Mouse (Mus musculus) lung, postnatal 0 days (tissue): ENCODE data around the gene Lhfp. TPM values are rescaled to one million over a fixed set of nuclear protein-coding genes. Genes with fewer than 3 reads are reported as not detected.

ENCODE experiments used
- ATAC-seq: fragments of 200-750 bp; cut with Nextera tagmentation; 2 replicates; pipeline ENCODE4 v1.8.0; 2017; ENCODE audit warnings: moderate library complexity
- DNase-seq: peaks from one replicate; pipeline ENCODE4 v3.0.0-alpha.2; 2016; ENCODE audit warnings: low spot score
- H3K27ac ChIP-seq: fragments of 300-500 bp; sonication (generic); 2 replicates; pipeline ENCODE4 v1.5.1; 2014; ENCODE audit warnings: antibody characterized with exemption, mild to moderate bottlenecking, low read length, mixed read lengths
- H3K27me3 ChIP-seq: fragments of 300-500 bp; sonication (generic); replicated peaks from 2 replicates; pipeline ENCODE4 v1.6.1; 2014; ENCODE audit warnings: low read length, mixed read lengths; ENCODE audit not compliant: insufficient read depth
- H3K36me3 ChIP-seq: fragments of 300-500 bp; sonication (generic); 2 replicates; pipeline ENCODE4 v1.6.1; 2014; ENCODE audit warnings: low read length, mixed read lengths; ENCODE audit not compliant: insufficient read depth
- H3K4me1 ChIP-seq: fragments of 300-500 bp; sonication (generic); 2 replicates; pipeline ENCODE4 v1.6.1; 2014; ENCODE audit warnings: antibody characterized with exemption, low read depth, low read length, mixed read lengths; ENCODE audit not compliant: insufficient read depth
- H3K4me2 ChIP-seq: fragments of 300-500 bp; sonication (generic); replicated peaks from 2 replicates; pipeline ENCODE4 v1.6.1; 2014; ENCODE audit warnings: low read depth, mild to moderate bottlenecking, low read length, moderate library complexity, mixed read lengths
- H3K4me3 ChIP-seq: fragments of 300-500 bp; sonication (generic); 2 replicates; pipeline ENCODE4 v1.5.1; 2014; ENCODE audit warnings: low read depth, low read length
- H3K9ac ChIP-seq: fragments of 300-500 bp; sonication (generic); replicated peaks from 2 replicates; pipeline ENCODE4 v1.6.1; 2014; ENCODE audit warnings: low read depth, mild to moderate bottlenecking
- H3K9me3 ChIP-seq: fragments of 300-500 bp; sonication (generic); 2 replicates; pipeline ENCODE4 v1.6.1; 2016; ENCODE audit warnings: low read length, mixed read lengths
- CTCF ChIP-seq: IDR thresholded peaks from 2 replicates; pipeline ENCODE4 v1.5.1; 2016; ENCODE audit warnings: antibody characterized with exemption, mild to moderate bottlenecking
- EP300 ChIP-seq: IDR thresholded peaks from 2 replicates; pipeline ENCODE4 v1.6.1; 2016; ENCODE audit warnings: antibody characterized with exemption, mild to moderate bottlenecking, control low read depth
- WGBS: fragments of 180-500 bp; shearing (Covaris S2); extraction: QIAGEN DNeasy Blood & Tissue Kit; methylation state at CpG from one replicate; pipeline ENCODE4 v1.1.7; 2014; 5-methylcytosine and 5-hydroxymethylcytosine counted together
- polyA plus RNA-seq: library from polyadenylated mRNA; unstranded; fragments of >200 nt; fragmentation: Nextera tagmentation; extraction: Ambion mirVana; gene quantifications from 2 replicates; pipeline ENCODE4 v1.2.1, GENCODE M21; 2015

Lhfp gene
- polyA plus RNA-seq, 1 experiment from 2014 or later, result 178 TPM

DNA sequence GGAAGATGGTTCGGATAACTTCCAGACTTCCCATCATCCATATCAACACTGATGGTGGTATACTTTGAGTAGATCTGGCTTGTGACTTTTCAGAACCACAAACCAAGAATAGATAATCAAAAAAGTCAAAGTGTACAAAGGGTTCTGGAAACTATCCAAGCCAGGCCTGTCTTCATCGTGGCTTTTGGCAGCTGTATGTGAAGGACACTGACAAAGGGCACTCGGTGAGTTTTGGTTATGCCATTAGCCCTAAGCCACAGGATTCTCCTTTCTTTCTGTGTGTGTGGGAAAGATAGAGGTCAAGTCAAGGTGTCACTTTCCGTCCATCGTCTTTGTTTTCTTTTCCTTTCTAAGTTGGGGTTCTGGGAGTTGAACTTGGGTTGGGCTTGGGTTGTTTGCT is 42.4 kb downstream of the Lhfp start:
- no peak for DNase-seq
- no peak overlapping the region for H3K9ac ChIP-seq
- no peaks in the 10 kb centered on the region for H3K36me3 ChIP-seq
- H3K27me3 ChIP-seq, result no peaks in the 10 kb centered on the region
- no peak for ATAC-seq
- H3K27ac ChIP-seq, result no peak overlapping the region
- H3K9me3 ChIP-seq, result no peaks in the 10 kb centered on the region
- no peak overlapping the region for H3K4me3 ChIP-seq
- TF ChIP-seq EP300 (no peak), CTCF (no peak)
- WGBS, result 72% methylated on average over 5 of the region's 5 CpGs
- no peak overlapping the region for H3K4me2 ChIP-seq
- H3K4me1 ChIP-seq, result no peaks in the 10 kb centered on the region

DNA sequence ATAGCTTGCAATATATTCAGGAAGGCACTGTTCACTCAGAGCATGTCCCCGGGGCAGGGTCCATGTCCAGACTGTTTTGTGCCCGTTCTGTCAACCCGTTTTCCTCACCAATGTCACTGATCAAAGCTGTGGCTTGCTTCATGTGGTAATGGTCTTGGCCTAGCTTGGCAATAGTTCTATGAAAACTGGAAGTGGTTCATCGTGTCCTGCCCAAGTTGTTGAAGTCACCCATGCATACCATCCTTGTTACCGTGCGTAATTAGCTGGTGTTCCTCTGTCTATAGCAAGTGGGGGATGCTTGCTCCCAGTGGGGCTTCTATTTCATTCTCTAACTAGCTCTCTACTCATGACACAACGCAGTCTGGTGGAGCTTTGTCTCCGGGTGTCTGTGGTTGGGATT is 43.5 kb downstream of the Lhfp start:
- Histone ChIP-seq H3K4me3 (no peak overlapping the region), H3K27ac (no peak overlapping the region), H3K4me2 (no peak overlapping the region), H3K36me3 (no peaks in the 10 kb centered on the region), H3K4me1 (no peaks in the 10 kb centered on the region), H3K27me3 (no peaks in the 10 kb centered on the region), H3K9ac (no peak overlapping the region), H3K9me3 (no peaks in the 10 kb centered on the region)
- TF ChIP-seq EP300 (no peak), CTCF (no peak)
- 92% methylated on average over 8 of the region's 8 CpGs for WGBS
- ATAC-seq (no peak), DNase-seq (no peak)

DNA sequence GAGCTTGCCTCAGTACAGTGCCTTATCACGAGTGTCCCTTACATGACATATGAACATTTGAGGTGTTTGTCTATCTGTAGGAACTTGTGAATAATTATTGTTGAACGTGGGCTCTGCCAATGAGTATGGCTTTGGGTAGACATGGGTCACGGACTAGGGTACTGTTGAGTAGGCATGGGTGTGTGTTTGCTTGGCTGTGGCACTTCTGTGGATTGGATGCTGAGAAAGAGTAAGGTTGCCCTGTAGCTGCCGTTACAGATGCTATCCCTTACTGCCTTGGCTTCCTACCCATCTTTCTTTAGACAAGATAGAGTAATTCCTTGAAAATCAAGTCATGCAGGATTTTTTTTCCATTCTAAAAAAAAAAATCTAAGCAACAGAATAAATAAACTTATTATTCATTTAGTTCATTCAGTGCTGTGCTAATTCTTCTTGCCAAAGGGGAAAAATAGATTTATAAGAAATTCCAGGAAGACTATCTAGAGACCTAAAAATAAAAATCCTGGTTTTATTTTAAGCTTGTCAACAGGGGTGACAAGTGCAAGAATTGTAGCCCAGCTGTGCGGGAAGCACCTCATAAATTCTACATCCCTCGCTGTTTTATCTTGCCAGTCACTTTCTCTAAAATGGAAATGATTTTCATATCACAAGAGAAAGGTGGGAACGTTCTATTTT is 45.3 kb downstream of the Lhfp start:
- Histone ChIP-seq H3K4me2 (no peak overlapping the region), H3K27ac (no peak overlapping the region), H3K4me1 (no peaks in the 10 kb centered on the region), H3K9me3 (no peaks in the 10 kb centered on the region), H3K9ac (no peak overlapping the region), H3K36me3 (no peaks in the 10 kb centered on the region), H3K27me3 (no peaks in the 10 kb centered on the region), H3K4me3 (no peak overlapping the region)
- 59% methylated on average over 7 of the region's 7 CpGs for WGBS
- ATAC-seq (no peak; the same call in 1 of the 2 replicates), DNase-seq (peak; percentile 65)
- TF ChIP-seq EP300 (no peak), CTCF (no peak)

DNA sequence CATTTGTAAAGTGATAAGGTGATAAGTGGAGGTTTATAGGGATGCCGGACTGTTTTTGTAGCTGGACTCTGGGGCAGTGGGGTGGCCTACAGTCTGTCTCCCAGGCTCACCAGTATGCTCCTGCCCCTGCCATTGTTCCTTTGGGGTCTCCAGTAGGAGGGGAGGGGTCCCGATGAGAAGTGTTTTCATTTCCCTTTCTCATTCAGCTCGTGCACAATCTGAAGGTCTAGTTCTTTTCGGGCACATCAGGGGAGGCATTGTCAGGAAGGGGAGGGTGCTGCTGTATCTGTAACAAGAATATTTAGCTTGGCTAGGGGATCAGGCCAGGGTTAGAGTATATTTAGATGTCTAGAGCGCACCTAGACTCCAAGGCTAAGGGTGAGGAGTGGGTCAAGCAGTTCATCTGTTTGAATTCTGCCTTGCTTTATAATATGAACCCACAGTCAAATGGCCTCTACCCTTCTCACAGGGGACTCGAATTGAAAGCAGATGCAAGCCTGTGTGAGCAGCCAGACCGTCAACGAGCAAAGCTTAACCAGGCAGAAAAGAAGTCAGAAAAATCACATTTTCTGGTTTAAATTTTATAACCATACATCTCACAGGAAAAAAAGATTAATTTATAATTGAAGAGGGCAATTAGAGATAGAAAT is 46.0 kb downstream of the Lhfp start:
- no peaks in the 10 kb centered on the region for H3K36me3 ChIP-seq
- no peak overlapping the region for H3K27ac ChIP-seq
- H3K9ac ChIP-seq, result no peak overlapping the region
- TF ChIP-seq CTCF, result no peak
- no peak for TF ChIP-seq EP300
- H3K9me3 ChIP-seq, result no peaks in the 10 kb centered on the region
- no peak for ATAC-seq
- H3K4me2 ChIP-seq, result no peak overlapping the region
- WGBS, result 63% methylated on average over 8 of the region's 8 CpGs
- no peaks in the 10 kb centered on the region for H3K27me3 ChIP-seq
- no peaks in the 10 kb centered on the region for H3K4me1 ChIP-seq
- no peak overlapping the region for H3K4me3 ChIP-seq
- DNase-seq, result no peak

DNA sequence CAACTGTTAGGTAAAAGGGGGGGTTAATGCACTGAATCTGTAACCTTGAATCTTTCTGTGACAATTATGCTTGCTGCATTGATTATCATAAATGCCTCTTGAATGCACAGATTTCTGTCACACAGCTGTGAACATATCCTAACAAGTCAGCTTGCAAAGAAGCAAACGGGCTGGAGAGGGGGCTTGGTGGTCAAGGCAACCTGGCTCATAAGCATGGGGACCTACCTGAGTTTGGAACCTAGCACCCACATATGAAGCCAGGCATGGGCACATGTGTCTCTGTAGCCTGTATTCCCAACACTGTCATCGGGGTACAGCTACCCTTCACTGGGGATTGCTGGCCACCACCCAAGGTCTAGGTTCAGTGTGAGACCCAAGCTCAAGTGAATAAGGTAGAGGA is 48.6 kb downstream of the Lhfp start:
- TF ChIP-seq CTCF (no peak), EP300 (no peak)
- Histone ChIP-seq H3K27ac (no peak overlapping the region), H3K9me3 (no peaks in the 10 kb centered on the region), H3K36me3 (no peaks in the 10 kb centered on the region), H3K9ac (no peak overlapping the region), H3K4me1 (no peaks in the 10 kb centered on the region), H3K27me3 (no peaks in the 10 kb centered on the region), H3K4me2 (no peak overlapping the region), H3K4me3 (no peak overlapping the region)
- ATAC-seq (no peak), DNase-seq (no peak)
- WGBS, result 78% methylated on average over 2 of the region's 2 CpGs

DNA sequence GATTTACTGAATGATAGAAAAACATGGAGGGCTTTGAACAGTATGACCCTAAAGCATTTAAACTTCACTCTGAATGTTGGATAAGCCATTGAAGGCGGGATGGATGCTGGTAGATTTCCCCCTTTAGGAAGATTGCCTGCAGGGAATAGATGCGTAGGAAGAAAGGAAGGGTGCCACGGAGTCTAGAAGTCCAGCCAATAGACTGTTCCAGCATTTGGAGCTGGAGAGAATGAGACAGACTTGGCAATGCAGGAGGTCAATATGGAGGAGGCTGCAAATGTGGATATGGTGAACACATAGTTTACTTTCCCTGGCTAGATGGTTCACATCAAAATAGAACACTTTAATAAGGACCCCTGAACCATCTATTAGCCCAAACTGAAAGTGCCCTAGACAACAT is 58.9 kb downstream of the Lhfp start:
- H3K4me3 ChIP-seq, result no peak overlapping the region
- no peak overlapping the region for H3K4me2 ChIP-seq
- 93% methylated on average over 3 of the region's 3 CpGs for WGBS
- H3K27ac ChIP-seq, result no peak overlapping the region
- DNase-seq (no peak), ATAC-seq (no peak)
- no peaks in the 10 kb centered on the region for H3K4me1 ChIP-seq
- no peak overlapping the region for H3K9ac ChIP-seq
- H3K36me3 ChIP-seq, result no peaks in the 10 kb centered on the region
- no peaks in the 10 kb centered on the region for H3K9me3 ChIP-seq
- TF ChIP-seq CTCF, result no peak
- TF ChIP-seq EP300, result no peak
- H3K27me3 ChIP-seq, result no peaks in the 10 kb centered on the region
